ENCODE assay signal across 10 mouse cellular contexts in genomic region chr12:91786355-91786754, GRCm38 (mm10). TPM values are rescaled to one million over a fixed set of nuclear protein-coding genes. Genes with fewer than 3 reads are reported as not detected.
A peak's percentile ranks its signal among the peaks of the same experiment; 100 is the strongest.
DNase-seq lines count a peak whose midpoint lies in the region; ATAC-seq and TF ChIP-seq lines count a peak whose summit lies in the region.
"Had no signal": no experiment of that assay in that cellular context is flagged by ENCODE, and none has a peak within 500 bp of the region (broad histone marks: within the 10 kb centered on the region; RNA-seq: fewer than 3 reads in every experiment).

No protein-coding gene starts in this region.

- no peaks in the 10 kb centered on the region for H3K4me1 ChIP-seq in kidney, postnatal 0 days (replicated peaks; ENCODE audit: insufficient read depth, low read length)
- H3K4me1 ChIP-seq in embryonic facial prominence, embryonic 15.5 days: peaks cover 13% of the 10 kb centered on the region
- H3K4me1 ChIP-seq in intestine, embryonic 16.5 days (ENCODE audit: control insufficient read depth, insufficient read depth, low read length): peaks cover 7% of the 10 kb centered on the region; the same call in 1 of the 2 replicates
- H3K4me1 ChIP-seq in stomach, embryonic 16.5 days (ENCODE audit: control insufficient read depth, insufficient read depth, low read length): 0 out of 2 replicates have a peak, but pooled peaks cover 5% of the 10 kb centered on the region

- H3K4me2 ChIP-seq in kidney, postnatal 0 days (ENCODE audit: low read length): no peak overlapping the region
- H3K4me2 ChIP-seq in embryonic facial prominence, embryonic 15.5 days (replicated peaks): peak overlapping the region; percentile 8; the same call in 1 of the 2 replicates
- no peak overlapping the region for H3K4me2 ChIP-seq in intestine, embryonic 16.5 days (ENCODE audit: low read depth, low read length)
- no peak overlapping the region for H3K4me2 ChIP-seq in stomach, embryonic 16.5 days (ENCODE audit: low read depth, low read length)

- 31% methylated on average over 10 of the region's 10 CpGs for whole genome bisulfite sequencing in kidney, postnatal 0 days
- WGBS in embryonic facial prominence, embryonic 15.5 days: 27% methylated on average over 10 of the region's 10 CpGs
- WGBS in intestine, embryonic 16.5 days: 37% methylated on average over 10 of the region's 10 CpGs
- 23% methylated on average over 10 of the region's 10 CpGs for WGBS in stomach, embryonic 16.5 days

- no peak overlapping the region for H3K9ac ChIP-seq in kidney, postnatal 0 days (ENCODE audit: low read depth, low read length)
- H3K9ac ChIP-seq in embryonic facial prominence, embryonic 15.5 days: no peak overlapping the region
- no peak overlapping the region for H3K9ac ChIP-seq in intestine, embryonic 16.5 days (ENCODE audit: low read depth, low read length)
- H3K9ac ChIP-seq in stomach, embryonic 16.5 days (ENCODE audit: low read length): no peak overlapping the region

- H3K27me3 ChIP-seq in kidney, postnatal 0 days (ENCODE audit: insufficient read depth, low read length): no peaks in the 10 kb centered on the region
- H3K27me3 ChIP-seq in embryonic facial prominence, embryonic 15.5 days: no peaks in the 10 kb centered on the region
- H3K27me3 ChIP-seq in intestine, embryonic 16.5 days (replicated peaks; ENCODE audit: control insufficient read depth, insufficient read depth, low read length): no peaks in the 10 kb centered on the region
- H3K27me3 ChIP-seq in stomach, embryonic 16.5 days (ENCODE audit: control insufficient read depth, insufficient read depth, low read length): no peaks in the 10 kb centered on the region

- ATAC-seq in kidney, postnatal 0 days (replicated peaks; ENCODE audit: low FRiP score, low read depth): peak; percentile 29; the same call in 1 of the 2 replicates
- ATAC-seq in embryonic facial prominence, embryonic 15.5 days (ENCODE audit: insufficient number of reproducible peaks, low FRiP score, low TSS enrichment, low read depth): peak; percentile 87
- peak; percentile 80 for ATAC-seq in intestine, embryonic 16.5 days
- ATAC-seq in stomach, embryonic 16.5 days (ENCODE audit: insufficient read depth, low FRiP score): peak; percentile 80

- no peak for DNase-seq in kidney, postnatal 0 days (ENCODE audit: low spot score)
- DNase-seq in kidney, adult 8-10 months: no peak
- DNase-seq in T-cell, adult 2 months (ENCODE audit: low spot score): no peak
- DNase-seq in frontal cortex, postnatal 36 days (ENCODE audit: low spot score in 2 of 2): no peak
- DNase-seq in liver: no peak
- DNase-seq: right cerebral cortex, adult 18-20 months had no signal

- no peaks in the 10 kb centered on the region for H3K9me3 ChIP-seq in kidney, postnatal 0 days (replicated peaks; ENCODE audit: low read length)
- no peaks in the 10 kb centered on the region for H3K9me3 ChIP-seq in embryonic facial prominence, embryonic 15.5 days (replicated peaks)
- H3K9me3 ChIP-seq in intestine, embryonic 16.5 days (ENCODE audit: control insufficient read depth, low read length): no peaks in the 10 kb centered on the region
- H3K9me3 ChIP-seq in stomach, embryonic 16.5 days (replicated peaks; ENCODE audit: control insufficient read depth, low read length): no peaks in the 10 kb centered on the region

- no peak overlapping the region for H3K27ac ChIP-seq in kidney, postnatal 0 days
- peak overlapping the region; percentile 58; the same call in 1 of the 2 replicates for H3K27ac ChIP-seq in embryonic facial prominence, embryonic 15.5 days (replicated peaks)
- peak overlapping the region; percentile 34 for H3K27ac ChIP-seq in intestine, embryonic 16.5 days (ENCODE audit: low read length)
- no peak overlapping the region for H3K27ac ChIP-seq in stomach, embryonic 16.5 days (ENCODE audit: low read length)

- H3K4me3 ChIP-seq in kidney, postnatal 0 days (replicated peaks; ENCODE audit: low read depth, low read length): no peak overlapping the region
- H3K4me3 ChIP-seq in embryonic facial prominence, embryonic 15.5 days (replicated peaks): no peak overlapping the region
- no peak overlapping the region for H3K4me3 ChIP-seq in intestine, embryonic 16.5 days (ENCODE audit: low read length)
- no peak overlapping the region for H3K4me3 ChIP-seq in stomach, embryonic 16.5 days (replicated peaks; ENCODE audit: low read length)
- H3K4me3 ChIP-seq: erythroblast, embryonic 14.5 days had no signal

- no peaks in the 10 kb centered on the region for H3K36me3 ChIP-seq in kidney, postnatal 0 days (ENCODE audit: insufficient read depth, low read length)
- no peaks in the 10 kb centered on the region for H3K36me3 ChIP-seq in embryonic facial prominence, embryonic 15.5 days
- no peaks in the 10 kb centered on the region for H3K36me3 ChIP-seq in intestine, embryonic 16.5 days (ENCODE audit: control insufficient read depth, insufficient read depth, low read length)
- H3K36me3 ChIP-seq in stomach, embryonic 16.5 days (ENCODE audit: control insufficient read depth, insufficient read depth, low read length): no peaks in the 10 kb centered on the region

- no peak for TF ChIP-seq CTCF in kidney, postnatal 0 days (IDR thresholded peaks at IDR 0.05; ENCODE audit: low read depth)

RNA-seq across cellular contexts. Expression of gene Ston2, which starts 1.8 kb away (rescaled TPM):
- polyA plus RNA-seq in kidney, postnatal 0 days (2015; fragmentation: Nextera tagmentation; extraction: Ambion mirVana): 8.1 and 8.2 TPM in 2 replicates
- 11.5 and 11.8 TPM in 2 replicates for polyA plus RNA-seq in embryonic facial prominence, embryonic 15.5 days (2015; fragmentation: Nextera tagmentation; extraction: Ambion mirVana)
- 4.9 and 5.2 TPM in 2 replicates for polyA plus RNA-seq in intestine, embryonic 16.5 days (2015; fragmentation: Nextera tagmentation; extraction: Ambion mirVana)
- 8.1 and 8.5 TPM in 2 replicates for polyA plus RNA-seq in stomach, embryonic 16.5 days (2015; fragmentation: Nextera tagmentation; extraction: Ambion mirVana)

Comparison
In these comparisons a context has a peak if more than half of its experiments do, and no peak if none do; other contexts are left out.
1. ATAC-seq: peak in every context shown above with its lines; median percentile 87 in embryonic facial prominence, embryonic 15.5 days; 80 in intestine, embryonic 16.5 days; 80 in stomach, embryonic 16.5 days; 29 in kidney, postnatal 0 days.
2. H3K27ac ChIP-seq: peak in embryonic facial prominence, embryonic 15.5 days (single experiment) and intestine, embryonic 16.5 days (single experiment); none in kidney, postnatal 0 days (single experiment) and stomach, embryonic 16.5 days (single experiment).